Mouse (Mus musculus): ENCODE results near the gene Litaf.

GRCm38 (mm10) chr16:10919856-10920255, 146.1 kb downstream of the Litaf start:
- TF ChIP-seq CTCF (IDR thresholded peaks at IDR 0.05; ENCODE audit: low read depth, low read length) (no peak), POLR2A (IDR thresholded peaks at IDR 0.05; ENCODE audit: borderline replicate concordance, low read depth, low read length) (no peak)

All from bone marrow macrophage, adult 2 months (primary cell).